In the genomic region with DNA sequence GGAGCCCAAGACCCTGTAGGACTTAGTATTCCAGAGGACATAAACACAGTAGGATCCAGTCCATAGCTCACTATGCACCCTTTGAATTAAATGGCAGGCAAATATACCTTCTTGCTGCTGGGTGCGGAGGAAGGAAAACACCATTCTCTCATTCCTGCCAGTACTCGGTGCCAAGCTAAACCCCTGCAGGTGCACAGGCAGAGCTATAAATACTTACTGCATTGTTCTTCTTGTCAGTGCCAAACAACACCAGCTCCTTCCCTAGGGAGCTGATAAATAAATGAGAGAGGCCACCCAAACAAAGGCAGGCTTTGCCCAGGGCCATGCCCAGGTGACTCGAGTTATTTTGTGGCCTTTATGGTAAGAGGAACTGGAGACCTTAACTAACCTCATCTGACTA, we compare ENCODE assay signal across 14 mouse cellular contexts.
"Had no signal": no experiment of that assay in that cellular context is flagged by ENCODE, and none has a peak within 500 bp of the region (broad histone marks: within the 10 kb centered on the region; RNA-seq: fewer than 3 reads in every experiment).

No protein-coding gene starts in this region.

- H3K4me3 ChIP-seq: left cerebral cortex, adult 2 months; limb, embryonic 10.5 days; liver, embryonic 15.5 days; midbrain, embryonic 13.5 days; myocyte; neural tube, embryonic 15.5 days had no signal

- H3K9me3 ChIP-seq: limb, embryonic 10.5 days; liver, embryonic 15.5 days; midbrain, embryonic 13.5 days; neural tube, embryonic 15.5 days had no signal

- H3K9ac ChIP-seq: liver, embryonic 15.5 days; midbrain, embryonic 13.5 days; neural tube, embryonic 15.5 days had no signal

- H3K4me2 ChIP-seq: liver, embryonic 11.5 days; liver, embryonic 15.5 days; midbrain, embryonic 13.5 days; neural tube, embryonic 15.5 days had no signal

- H3K36me3 ChIP-seq: limb, embryonic 10.5 days; liver, embryonic 15.5 days; midbrain, embryonic 13.5 days; neural tube, embryonic 15.5 days had no signal

- ATAC-seq: lung, postnatal 0 days; midbrain, embryonic 13.5 days had no signal

- DNase-seq: kidney, postnatal 10 days; kidney, postnatal 4 days; lung, adult 2 months; lung, postnatal 36 days; retina, postnatal 1 day; thymus, postnatal 36 days had no signal

- H3K27me3 ChIP-seq: liver, embryonic 15.5 days; midbrain, embryonic 13.5 days; neural tube, embryonic 15.5 days had no signal

- H3K4me1 ChIP-seq: limb, embryonic 10.5 days; liver, embryonic 15.5 days; midbrain, embryonic 13.5 days; neural tube, embryonic 15.5 days had no signal

- H3K27ac ChIP-seq: left cerebral cortex, adult 2 months; limb, embryonic 10.5 days; liver, embryonic 15.5 days; midbrain, embryonic 13.5 days; neural tube, embryonic 15.5 days had no signal
